Mouse (Mus musculus): Measurements from ENCODE around the gene Pla2g7.
"Not testable (repeated sequence)": the region's sequence is repeated elsewhere in the genome, so short reads cannot be mapped to it uniquely, and the experiment has no call there.

The Pla2g7 gene

GRCm38 (mm10) chr17:43567992-43568888, at the start of gene Pla2g7:
TSS of gene Pla2g7 (plus strand) at chr17:43568098.
- DNase-seq = peak; percentile 11

DNA sequence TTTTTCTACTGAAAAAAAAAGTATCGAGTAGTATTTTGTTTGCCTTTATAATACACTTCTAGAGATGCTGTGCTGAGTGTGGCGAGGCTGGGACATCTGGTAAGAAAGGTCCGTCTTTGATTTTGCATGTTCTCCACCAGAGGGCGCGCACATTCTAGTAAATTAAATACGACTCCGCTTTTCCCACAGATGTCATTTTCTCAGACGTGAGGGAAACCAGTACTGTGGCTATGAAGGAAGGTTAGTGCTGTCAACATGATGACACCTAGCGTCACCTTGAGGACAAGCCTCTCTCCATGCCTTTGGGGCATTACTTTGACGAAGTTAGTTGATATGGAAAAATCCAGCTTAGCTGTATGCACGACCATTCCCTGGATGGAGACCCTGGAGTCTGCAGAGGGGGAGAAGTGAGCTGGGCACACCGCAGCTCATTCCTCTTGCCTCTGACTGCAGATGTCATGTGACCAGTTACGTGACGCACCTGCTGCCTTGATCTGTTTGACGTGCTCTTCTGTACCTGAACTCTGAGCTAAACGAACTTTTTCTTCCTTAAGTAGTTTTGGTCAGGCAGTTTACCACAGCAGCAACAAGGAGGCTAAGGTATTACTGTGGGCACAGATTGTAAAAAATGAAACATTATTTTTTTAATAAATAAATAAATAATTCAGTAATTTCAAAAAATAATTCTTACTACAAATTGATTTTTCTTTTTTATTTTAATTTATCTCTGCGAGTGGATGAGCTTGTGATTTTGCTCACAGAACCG, 49.1 kb upstream of the Pla2g7 start:
- DNase-seq = peak; percentile 48

- no peak for DNase-seq
Observed at GRCm38 (mm10) chr17:43520166-43520565, 47.7 kb upstream of the Pla2g7 start.

DNA sequence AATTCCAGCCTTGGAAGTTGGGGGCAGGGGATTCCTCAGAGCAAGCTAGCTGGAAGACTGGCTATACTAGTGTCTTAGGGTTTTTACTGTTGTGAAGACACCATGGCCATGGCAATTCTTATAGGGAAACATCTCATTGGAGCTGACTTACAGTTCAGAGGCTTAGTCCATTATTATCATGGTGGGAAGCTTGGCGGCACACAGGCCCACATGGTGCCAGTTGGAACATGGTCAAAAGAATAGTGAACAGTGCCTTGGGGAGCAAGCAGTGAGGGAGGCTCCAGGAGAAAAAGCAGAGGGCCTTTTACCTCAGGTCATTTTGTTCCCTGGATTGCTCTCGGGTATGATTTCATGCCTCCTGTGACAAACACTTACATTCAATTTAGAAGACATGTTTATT, 37.4 kb upstream of the Pla2g7 start:
- DNase-seq = no peak

DNA sequence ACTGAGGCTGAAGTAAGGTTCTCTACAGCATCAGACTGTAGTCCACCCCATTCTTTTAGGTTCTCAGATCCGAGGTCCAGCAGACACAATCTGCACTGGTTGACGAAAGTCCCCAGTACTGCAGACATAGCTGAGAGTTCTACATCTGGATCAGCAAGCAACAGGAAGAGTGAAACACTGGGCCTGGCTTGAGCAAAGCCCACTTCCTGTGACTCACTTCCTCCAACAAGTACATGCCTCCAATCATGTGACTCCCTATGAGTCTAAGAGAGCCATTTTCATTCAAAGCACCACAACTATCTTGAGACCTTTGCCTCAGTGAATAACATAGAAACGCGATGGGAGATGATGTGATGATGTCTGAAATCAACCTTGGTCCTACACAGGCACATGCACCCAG, 36.7 kb upstream of the Pla2g7 start:
- DNase-seq = no peak

DNA sequence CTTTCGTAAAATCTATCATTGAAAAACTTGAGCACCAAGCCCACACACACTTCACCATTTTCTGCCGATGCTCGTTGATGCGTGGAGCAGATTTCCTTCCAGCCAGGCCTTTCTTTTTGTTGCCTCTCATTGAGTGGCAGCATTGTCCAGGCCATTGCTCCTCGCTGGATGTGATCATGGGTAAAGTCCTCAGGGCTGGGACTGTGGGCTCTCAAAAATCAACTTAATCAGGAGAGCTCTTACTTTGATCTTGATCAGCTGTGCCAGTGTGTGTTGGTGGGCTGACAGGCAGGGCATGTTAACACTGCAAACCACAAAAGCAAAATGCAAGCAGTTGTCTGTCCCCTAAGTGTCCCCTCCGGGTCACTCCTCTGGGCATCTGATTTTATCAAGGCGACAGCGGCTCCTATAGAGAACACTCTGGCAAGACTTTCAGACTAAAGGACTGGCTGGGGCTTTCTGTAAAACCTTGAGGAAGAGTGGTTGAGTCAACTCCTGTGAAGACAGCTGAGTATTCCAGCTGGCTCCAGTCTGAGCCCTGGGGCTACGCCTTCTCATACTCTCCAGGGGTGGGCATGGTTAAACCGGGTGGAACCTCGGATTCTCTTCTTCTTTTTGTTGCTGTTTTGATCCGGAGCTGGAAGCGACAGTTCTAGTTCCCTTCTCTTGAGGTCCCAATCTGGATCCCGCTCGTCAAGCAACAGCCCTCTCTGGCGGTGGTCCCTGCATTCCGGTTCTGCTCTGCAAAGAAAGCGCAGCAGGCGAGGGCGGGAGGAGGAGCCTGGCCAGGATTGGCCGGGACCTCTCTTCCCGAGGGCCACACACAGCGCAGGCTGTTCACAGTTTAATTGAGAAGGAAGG, 33.3 kb upstream of the Pla2g7 start:
- DNase-seq = peak; percentile 4

DNA sequence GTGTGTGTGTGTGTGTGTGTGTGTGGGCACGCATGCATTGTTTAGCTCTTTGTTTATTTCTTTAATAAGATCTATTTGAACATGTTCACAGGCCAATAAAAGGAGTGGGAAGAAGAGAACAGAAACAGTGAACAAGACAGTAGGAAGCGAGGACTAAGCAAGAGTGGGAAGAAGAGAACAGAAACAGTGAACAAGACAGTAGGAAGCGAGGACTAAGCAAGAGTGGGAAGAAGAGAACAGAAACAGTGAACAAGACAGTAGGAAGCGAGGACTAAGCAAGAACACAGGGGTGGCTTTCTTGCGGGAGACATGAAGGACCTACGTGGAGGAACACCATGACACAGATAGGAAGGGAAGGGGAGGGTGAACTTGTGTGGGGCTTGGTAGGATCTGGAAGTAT, 31.1 kb upstream of the Pla2g7 start:
- not testable (repeated sequence) for DNase-seq

- no peak for DNase-seq
Observed at GRCm38 (mm10) chr17:43538767-43539166, 29.1 kb upstream of the Pla2g7 start.

DNA sequence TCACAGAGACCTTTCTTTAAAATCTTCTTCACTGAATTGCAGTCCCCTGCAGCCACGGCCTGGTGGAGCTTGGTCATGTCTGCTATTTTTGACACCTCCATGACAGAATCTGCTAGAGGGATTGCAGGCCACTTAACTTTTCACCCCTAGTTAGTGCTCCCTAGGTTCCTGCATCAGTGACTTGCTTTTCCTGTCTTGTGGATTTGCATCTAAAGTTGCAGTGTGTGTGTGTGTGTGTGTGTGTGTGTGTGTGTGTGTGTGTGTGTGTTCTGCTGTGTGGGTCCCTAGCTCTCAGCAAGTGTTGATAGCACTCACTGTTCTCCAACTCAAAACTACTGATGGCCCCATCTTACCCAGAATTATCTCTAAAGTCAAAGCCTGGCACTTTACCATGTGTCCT, 24.4 kb upstream of the Pla2g7 start, which contains the start of gene Ankrd66:
Ankrd66 (minus strand) TSS at position 101 of the 400 bp plus-strand sequence.
- no peak for DNase-seq

DNA sequence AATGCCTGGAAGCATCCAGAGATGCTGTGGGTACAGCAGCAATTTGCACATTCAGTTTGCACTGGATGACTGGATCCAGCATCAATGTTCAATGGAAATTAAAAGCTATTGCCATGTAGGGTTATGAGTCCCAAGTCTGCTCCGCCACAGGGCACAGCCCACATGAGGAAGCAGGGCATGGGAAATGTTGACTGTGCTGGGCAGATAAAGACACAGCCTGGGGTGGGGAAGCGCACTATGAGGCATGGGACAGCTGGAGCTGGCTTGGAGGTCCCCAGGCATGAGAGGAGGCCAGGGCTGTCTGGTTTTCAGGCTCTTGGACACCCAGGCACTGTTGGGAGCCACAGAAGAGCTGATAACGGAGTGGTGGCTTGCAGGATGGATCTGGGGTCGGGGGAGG, 23.9 kb upstream of the Pla2g7 start:
- no peak for DNase-seq

GRCm38 (mm10) chr17:43551122-43551630, 16.7 kb upstream of the Pla2g7 start:
- DNase-seq = no peak

GRCm38 (mm10) chr17:43554516-43555403, 13.1 kb upstream of the Pla2g7 start:
- no peak for DNase-seq

GRCm38 (mm10) chr17:43557104-43557503, 10.8 kb upstream of the Pla2g7 start:
- DNase-seq = no peak

- peak; percentile 11 for DNase-seq
Observed at GRCm38 (mm10) chr17:43557541-43558090, 10.3 kb upstream of the Pla2g7 start.

- DNase-seq = no peak
Observed at GRCm38 (mm10) chr17:43558678-43559077, 9.2 kb upstream of the Pla2g7 start.

DNA sequence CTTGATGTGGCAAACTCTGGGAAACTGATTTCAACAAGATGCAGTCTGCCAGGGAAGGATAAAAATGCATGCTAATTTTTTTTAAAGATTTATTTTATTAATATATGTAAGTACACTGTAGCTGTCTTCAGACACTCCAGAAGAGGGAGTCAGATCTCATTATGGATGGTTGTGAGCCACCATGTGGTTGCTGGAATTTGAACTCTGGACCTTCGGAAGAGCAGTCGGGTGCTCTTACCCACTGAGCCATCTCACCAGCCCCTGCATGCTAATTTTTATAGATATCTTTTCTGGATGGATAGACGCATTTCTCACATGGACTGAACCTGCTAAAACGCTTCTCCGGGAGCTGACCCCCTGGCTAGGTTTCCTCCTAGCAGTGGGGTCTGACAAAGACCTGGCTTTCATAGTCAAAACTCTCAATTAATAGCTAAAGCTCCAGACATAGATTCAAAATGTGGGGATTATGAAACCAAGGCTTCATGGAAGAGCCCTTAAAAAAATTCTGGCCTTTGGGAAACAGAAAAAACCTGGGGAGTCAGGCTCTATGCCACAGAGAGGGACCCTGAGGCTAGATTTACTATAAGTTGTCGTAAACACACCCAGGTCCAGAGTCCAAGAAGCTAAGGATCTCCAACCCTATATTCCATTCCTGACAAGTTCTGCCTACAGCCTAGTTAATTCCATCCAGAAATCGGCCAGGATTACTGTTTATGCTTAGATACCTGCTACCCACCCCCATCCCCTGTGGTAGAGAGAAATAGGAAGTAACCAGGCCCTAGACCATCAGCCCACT, 4.5 kb upstream of the Pla2g7 start:
- DNase-seq = no peak

DNA sequence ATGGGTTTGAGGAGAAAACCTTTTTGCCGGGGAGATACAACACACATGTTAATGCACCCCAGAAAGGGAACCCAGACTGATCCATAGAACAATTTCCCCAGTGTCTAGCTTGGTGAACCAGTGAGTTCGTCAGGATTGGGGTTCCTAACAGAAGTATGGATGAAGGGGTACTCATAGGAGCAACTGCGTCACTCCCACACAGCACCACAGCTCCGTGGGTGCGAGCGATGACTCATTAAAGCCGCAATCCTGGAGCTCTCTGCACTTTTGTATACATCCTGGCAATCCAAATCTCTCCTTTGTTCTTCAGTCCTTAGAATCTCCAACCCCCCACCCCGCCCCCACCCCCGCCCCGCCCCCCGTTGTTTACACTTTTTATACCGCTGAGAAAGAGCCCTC, 306 bp upstream of the Pla2g7 start:
- DNase-seq = no peak

- no peak for DNase-seq
Observed at GRCm38 (mm10) chr17:43569287-43569686, 1.4 kb downstream of the Pla2g7 start.

GRCm38 (mm10) chr17:43573624-43574073, 5.8 kb downstream of the Pla2g7 start:
- no peak for DNase-seq

DNA sequence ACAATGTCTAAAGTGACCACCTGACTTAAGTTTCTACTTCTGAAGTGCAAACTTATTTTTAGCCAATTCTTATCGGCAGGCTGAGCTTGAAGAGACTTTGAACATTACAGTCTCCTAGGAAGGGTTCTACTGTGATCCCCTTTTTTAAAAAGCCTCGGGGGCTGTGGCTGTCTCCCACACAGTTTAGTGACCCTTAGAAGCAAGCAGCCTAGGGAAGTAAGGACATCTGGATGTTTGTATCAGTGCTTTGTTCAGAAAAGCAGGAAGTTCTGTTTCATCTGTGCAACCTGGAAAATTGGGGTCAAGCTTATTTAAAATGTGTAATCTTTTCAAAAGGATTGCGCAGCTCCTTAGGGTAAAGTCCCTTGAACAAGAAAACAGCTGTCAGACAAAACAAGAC, 12.6 kb downstream of the Pla2g7 start:
- DNase-seq = no peak
